Mouse (Mus musculus) brain, embryonic 14.5 days (tissue): Measurements from ENCODE around the gene Ramp2. TPM values are rescaled to one million over a fixed set of nuclear protein-coding genes. Genes with fewer than 3 reads are reported as not detected.
A peak's percentile ranks its signal among the peaks of the same experiment; 100 is the strongest.

Experiments
- DNase-seq: peaks from one replicate; pipeline ENCODE4 v3.0.0-alpha.2; 2011; ENCODE audit warnings: low read depth
- CTCF ChIP-seq: fragments of 200-500 bp; IDR thresholded peaks from 2 replicates; pipeline ENCODE4 v1.5.1; 2012; ENCODE audit warnings: inconsistent platforms, mild to moderate bottlenecking, moderate library complexity, borderline replicate concordance; ENCODE audit not compliant: insufficient read depth, insufficient read length; ENCODE audit errors: extremely low read depth
- POLR2A ChIP-seq: fragments of 200-500 bp; IDR thresholded peaks from 2 replicates; pipeline ENCODE4 v1.6.1; 2012; ENCODE audit warnings: mild to moderate bottlenecking, inconsistent platforms, borderline replicate concordance; ENCODE audit not compliant: poor library complexity, insufficient read depth, insufficient read length, severe bottlenecking; ENCODE audit errors: extremely low read depth
- polyA plus RNA-seq: library from polyadenylated mRNA; depleted of rRNA; stranded (reverse); fragments of >200 nt; gene quantifications from 2 replicates; pipeline ENCODE4 v1.2.3, GENCODE M21; 2012; rRNA removed

Ramp2 gene
- polyA plus RNA-seq, 1 experiment, result 79.6 TPM

DNA sequence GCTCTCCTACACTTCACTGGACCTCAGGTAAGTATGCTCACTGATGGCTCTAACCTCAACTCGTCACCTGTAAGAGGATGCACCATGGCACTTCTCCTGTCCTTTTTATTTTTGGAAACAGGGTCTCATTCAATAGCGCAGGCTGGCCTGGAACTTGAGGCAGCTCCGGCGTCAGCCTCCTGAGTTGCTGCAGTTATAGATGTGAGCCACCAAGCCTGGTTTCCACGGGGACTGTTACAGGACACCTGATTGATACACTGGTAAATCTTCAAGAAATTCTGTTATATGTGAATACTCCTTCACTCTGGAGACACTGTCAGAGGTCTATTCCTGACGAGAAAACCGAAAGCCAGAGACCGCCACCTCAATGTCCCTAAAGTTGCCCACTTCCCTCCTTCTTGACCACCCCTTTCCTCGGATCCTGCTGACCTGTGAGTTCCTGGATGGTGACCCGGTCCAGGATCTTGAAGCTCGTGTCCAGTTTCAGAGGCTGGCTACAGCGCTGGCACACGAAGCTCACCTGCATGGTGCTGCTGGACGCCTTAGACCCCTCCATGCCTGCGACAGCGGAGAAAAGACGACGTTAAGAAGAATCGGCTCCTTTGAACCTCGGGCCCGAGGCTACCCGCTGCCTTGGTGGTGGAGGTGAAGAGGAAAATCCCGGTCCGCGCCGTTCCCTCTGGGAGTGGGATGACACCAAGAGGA lies 55.6 kb downstream of the Ramp2 start:
- no peak for TF ChIP-seq POLR2A
- TF ChIP-seq CTCF, result no peak
- DNase-seq, result no peak

DNA sequence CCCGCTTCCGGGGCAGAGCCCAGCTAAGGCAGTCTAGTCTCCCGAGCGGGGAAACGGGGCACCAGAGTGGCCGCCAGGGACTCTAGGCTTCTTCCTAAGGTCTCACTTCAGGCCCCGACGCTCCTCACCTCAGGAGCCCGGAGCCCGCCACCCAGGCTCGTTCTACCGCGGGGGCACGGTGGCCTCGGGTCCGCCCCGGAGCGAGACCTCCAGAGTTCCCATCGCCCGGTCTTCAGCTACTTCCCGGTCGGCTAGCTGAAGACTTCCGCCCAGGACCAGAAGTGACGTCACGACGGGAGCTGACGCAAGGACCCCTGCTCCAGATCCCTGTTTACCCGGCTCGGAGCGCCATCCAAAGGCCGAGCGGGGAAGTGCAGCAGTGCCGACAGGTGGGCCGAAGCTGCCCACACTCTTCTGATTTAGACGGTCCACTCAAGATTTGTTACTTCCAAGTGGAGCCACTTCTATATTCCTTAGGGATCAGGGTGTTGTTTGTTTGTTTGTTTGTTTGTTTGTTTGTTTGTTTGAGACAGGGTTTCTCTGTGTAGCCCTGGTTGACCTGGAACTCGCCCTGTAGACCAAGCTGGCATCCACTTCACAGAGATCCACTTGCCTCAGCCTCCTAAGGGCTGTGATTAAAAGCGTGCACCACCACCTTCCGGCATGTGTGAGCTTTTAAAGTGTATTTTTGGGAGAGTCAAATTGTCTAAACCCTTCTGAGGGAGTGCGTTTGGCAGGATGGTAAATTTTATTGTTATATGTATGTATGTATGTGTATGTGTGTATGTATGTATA lies 56.4 kb downstream of the Ramp2 start, which contains the start of gene Becn1:
Becn1 (minus strand) TSS at position 283 of the 795 bp plus-strand sequence.
- TF ChIP-seq POLR2A, result peak; percentile 39; the same call in 1 of the 2 replicates
- TF ChIP-seq CTCF, result peak; percentile 98
- peak; percentile 98 for DNase-seq

DNA sequence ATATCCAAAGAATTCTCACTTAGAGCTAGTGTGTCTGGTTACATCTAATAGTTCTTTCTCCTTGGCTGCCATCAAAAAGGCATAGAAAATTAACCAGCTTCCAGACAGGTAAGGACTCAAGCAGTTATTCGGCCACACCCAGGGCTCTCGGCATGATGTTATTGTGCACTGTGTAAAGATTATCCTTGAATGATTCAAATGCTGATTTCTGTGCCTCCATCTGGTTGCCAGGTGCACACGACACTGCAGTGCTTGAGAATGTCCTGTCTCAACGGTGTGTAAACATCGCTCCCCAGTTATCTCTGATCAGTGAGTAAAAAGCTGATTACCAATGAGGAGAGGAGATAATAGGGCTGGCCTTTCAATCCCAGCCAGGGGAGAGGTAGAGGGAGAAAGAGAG lies 61.9 kb downstream of the Ramp2 start:
- DNase-seq, result no peak
- no peak for TF ChIP-seq POLR2A
- no peak for TF ChIP-seq CTCF

Other genes starting within 250 kb of the Ramp2 start
- 144 and 197 TPM in 2 replicates for gene Atp6v0a1, start 236.6 kb upstream of the Ramp2 start, polyA plus RNA-seq
- 11.9 and 12.5 TPM in 2 replicates for gene Naglu, start 176.0 kb upstream of the Ramp2 start, polyA plus RNA-seq
- gene Hsd17b1, start 167.6 kb upstream of the Ramp2 start, polyA plus RNA-seq, result 0.50 and 0.78 TPM in 2 replicates
- gene Coasy, start 163.5 kb upstream of the Ramp2 start, polyA plus RNA-seq, result 49.1 and 77.5 TPM in 2 replicates
- 57.7 and 78.3 TPM in 2 replicates for gene Mlx, start 158.8 kb upstream of the Ramp2 start, polyA plus RNA-seq
- 19.4 and 24.2 TPM in 2 replicates for gene Psmc3ip, start 150.6 kb upstream of the Ramp2 start, polyA plus RNA-seq
- gene Retreg3, start 126.1 kb upstream of the Ramp2 start, polyA plus RNA-seq, result 79.0 and 82.7 TPM in 2 replicates
- 15.5 and 35.5 TPM in 2 replicates for gene Tubg1, start 126.1 kb upstream of the Ramp2 start, polyA plus RNA-seq
- 25.3 and 30.7 TPM in 2 replicates for gene Tubg2, start 90.1 kb upstream of the Ramp2 start, polyA plus RNA-seq
- 2.7 and 6.9 TPM in 2 replicates for gene Cntnap1, start 75.5 kb upstream of the Ramp2 start, polyA plus RNA-seq
- 9.5 and 12.0 TPM in 2 replicates for gene Plekhh3, start 74.7 kb upstream of the Ramp2 start, polyA plus RNA-seq
- 0.19 and 0.20 TPM in 2 replicates for gene Ccr10, start 70.6 kb upstream of the Ramp2 start, polyA plus RNA-seq
- 27.2 and 29.3 TPM in 2 replicates for gene Ezh1, start 19.6 kb upstream of the Ramp2 start, polyA plus RNA-seq
- gene Vps25, start 7.7 kb downstream of the Ramp2 start, polyA plus RNA-seq, result 55.2 and 69.3 TPM in 2 replicates
- 4.0 and 5.3 TPM in 2 replicates for gene Wnk4, start 14.5 kb downstream of the Ramp2 start, polyA plus RNA-seq
- gene Cntd1, start 33.0 kb downstream of the Ramp2 start, polyA plus RNA-seq, result 0.53 and 0.79 TPM in 2 replicates
- gene Coa3, start 33.1 kb downstream of the Ramp2 start, polyA plus RNA-seq, result 158 and 159 TPM in 2 replicates
- gene Becn1, start 56.3 kb downstream of the Ramp2 start, polyA plus RNA-seq, result 102 and 107 TPM in 2 replicates
- 126 and 149 TPM in 2 replicates for gene Psme3, start 70.2 kb downstream of the Ramp2 start, polyA plus RNA-seq
- gene Aoc2, start 79.0 kb downstream of the Ramp2 start, polyA plus RNA-seq, result 10.1 and 11.5 TPM in 2 replicates
- 0.30 and 0.49 TPM in 2 replicates for gene Aoc3, start 84.6 kb downstream of the Ramp2 start, polyA plus RNA-seq
- gene G6pc, start 121.5 kb downstream of the Ramp2 start, polyA plus RNA-seq, result not detected in 2 replicates
- 51.3 and 53.6 TPM in 2 replicates for gene Aarsd1, start 171.6 kb downstream of the Ramp2 start, polyA plus RNA-seq
- 3.6 and 3.9 TPM in 2 replicates for gene Gm27029, start 178.8 kb downstream of the Ramp2 start, polyA plus RNA-seq
- 29.9 and 31.2 TPM in 2 replicates for gene Rundc1, start 179.1 kb downstream of the Ramp2 start, polyA plus RNA-seq
- gene Ptges3l, start 179.3 kb downstream of the Ramp2 start, polyA plus RNA-seq, result 1.9 and 2.6 TPM in 2 replicates
- gene Rpl27, start 196.3 kb downstream of the Ramp2 start, polyA plus RNA-seq, result 836 and 1,059 TPM in 2 replicates
- 2.6 and 3.2 TPM in 2 replicates for gene Ifi35, start 202.4 kb downstream of the Ramp2 start, polyA plus RNA-seq
- gene Rnd2, start 219.0 kb downstream of the Ramp2 start, polyA plus RNA-seq, result 139 and 205 TPM in 2 replicates
- 169 and 204 TPM in 2 replicates for gene Vat1, start 220.2 kb downstream of the Ramp2 start, polyA plus RNA-seq